Mouse (Mus musculus): Measurements from ENCODE around the gene Fkbp5. TPM values are rescaled to one million over a fixed set of nuclear protein-coding genes. Genes with fewer than 3 reads are reported as not detected.

Gene Fkbp5
- polyA plus RNA-seq, 1 experiment from 2014 or later: 27.3 TPM

DNA sequence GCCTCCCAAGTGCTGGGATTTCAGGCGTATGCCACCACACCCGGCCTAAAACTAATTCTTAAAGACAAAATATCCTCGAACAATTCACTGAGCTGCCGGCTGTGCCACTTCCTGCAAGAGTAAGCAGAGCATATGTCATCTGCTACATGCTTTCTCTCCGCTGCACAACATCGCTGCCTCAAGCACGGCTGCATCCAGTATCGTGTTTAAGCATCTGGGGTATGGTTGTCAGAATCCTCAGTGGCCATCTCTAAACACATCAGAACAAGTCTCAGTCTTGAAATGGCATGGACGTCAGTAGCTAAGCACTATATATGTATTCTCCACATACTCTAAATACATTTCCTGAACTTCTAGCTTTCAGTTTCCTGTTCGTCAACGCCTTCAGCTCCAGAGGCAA lies 49.6 kb downstream of the Fkbp5 start:
- H3K4me2 ChIP-seq (replicated peaks): no peak overlapping the region

DNA sequence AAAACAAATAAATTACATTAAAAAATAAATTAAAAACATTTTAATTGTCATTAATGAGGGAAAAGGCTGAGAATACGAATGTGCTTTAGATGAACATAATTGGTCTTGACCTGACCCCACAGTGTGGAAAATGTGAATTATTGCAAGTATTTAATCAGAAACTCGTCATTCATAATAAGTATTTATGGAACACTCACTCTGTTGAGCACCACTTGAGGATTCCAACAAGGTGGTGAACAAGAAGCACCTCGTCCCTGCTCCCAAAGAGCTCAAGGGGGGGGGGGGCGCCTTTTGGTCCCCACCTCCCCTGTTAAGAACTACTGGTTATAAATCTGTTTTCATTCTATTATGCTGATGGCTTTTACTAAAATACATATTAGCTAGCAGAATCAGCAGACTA lies 51.4 kb downstream of the Fkbp5 start:
- Histone ChIP-seq H3K4me2 (replicated peaks) (no peak overlapping the region), H3K4me1 (peaks cover 11% of the 10 kb centered on the region), H3K4me3 (no peak overlapping the region), H3K27me3 (no peaks in the 10 kb centered on the region), H3K9me3 (no peaks in the 10 kb centered on the region), H3K9ac (no peak overlapping the region), H3K27ac (no peak overlapping the region), H3K36me3 (no peaks in the 10 kb centered on the region)
- ATAC-seq (ENCODE audit: low FRiP score, low read depth): no peak
- 74% methylated on average over 4 of the region's 4 CpGs for WGBS

More for the DNA sequence above, 49.6 kb downstream of the Fkbp5 start:
- no peaks in the 10 kb centered on the region for H3K9me3 ChIP-seq
- WGBS: 74% methylated on average over 11 of the region's 11 CpGs
- no peak overlapping the region for H3K9ac ChIP-seq
- no peaks in the 10 kb centered on the region for H3K36me3 ChIP-seq
- H3K27ac ChIP-seq: no peak overlapping the region
- no peak for ATAC-seq (ENCODE audit: low FRiP score, low read depth)
- peaks cover 12% of the 10 kb centered on the region for H3K4me1 ChIP-seq
- H3K4me3 ChIP-seq: no peak overlapping the region
- H3K27me3 ChIP-seq: no peaks in the 10 kb centered on the region

DNA sequence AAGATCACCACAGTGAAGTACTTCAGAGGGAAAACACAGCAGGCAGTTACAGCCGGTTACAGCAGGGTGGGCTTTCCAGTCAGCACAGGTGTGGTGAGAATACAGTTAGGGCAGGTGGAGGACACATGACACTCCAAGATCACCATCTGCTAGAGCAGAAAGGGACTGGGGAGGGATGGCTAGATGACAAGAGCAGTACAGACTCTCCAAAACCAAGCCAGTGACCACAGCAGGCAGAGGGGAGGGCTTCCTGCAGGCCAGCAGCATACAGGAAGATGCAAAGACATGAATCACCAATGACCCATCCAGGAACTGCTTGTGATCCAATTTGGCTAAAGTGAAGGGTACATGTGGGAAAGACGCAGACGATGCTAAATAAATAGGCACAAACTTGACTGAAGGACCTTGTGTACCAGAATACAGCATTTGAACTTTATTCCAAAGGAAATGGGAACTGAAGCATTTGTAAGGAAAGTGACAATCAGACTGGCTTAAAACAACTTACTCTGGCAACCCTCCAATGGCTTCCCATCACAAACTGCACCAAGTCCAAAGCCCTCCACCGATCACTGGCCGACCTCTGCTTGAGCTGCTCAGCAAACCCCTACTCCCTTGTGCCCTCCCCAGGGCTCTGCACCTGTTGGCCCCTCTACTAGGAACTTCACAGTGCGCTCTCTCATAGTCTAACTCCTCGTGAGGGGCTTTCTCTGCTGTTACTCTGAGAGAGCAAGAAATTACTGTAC lies 53.5 kb downstream of the Fkbp5 start:
- Histone ChIP-seq H3K4me1 (peaks cover 7% of the 10 kb centered on the region; the same call in 1 of the 2 replicates), H3K27ac (no peak overlapping the region), H3K4me3 (no peak overlapping the region), H3K36me3 (no peaks in the 10 kb centered on the region), H3K4me2 (replicated peaks) (no peak overlapping the region), H3K9ac (no peak overlapping the region), H3K9me3 (no peaks in the 10 kb centered on the region), H3K27me3 (no peaks in the 10 kb centered on the region)
- 77% methylated on average over 7 of the region's 7 CpGs for WGBS
- no peak for ATAC-seq (ENCODE audit: low FRiP score, low read depth)

DNA sequence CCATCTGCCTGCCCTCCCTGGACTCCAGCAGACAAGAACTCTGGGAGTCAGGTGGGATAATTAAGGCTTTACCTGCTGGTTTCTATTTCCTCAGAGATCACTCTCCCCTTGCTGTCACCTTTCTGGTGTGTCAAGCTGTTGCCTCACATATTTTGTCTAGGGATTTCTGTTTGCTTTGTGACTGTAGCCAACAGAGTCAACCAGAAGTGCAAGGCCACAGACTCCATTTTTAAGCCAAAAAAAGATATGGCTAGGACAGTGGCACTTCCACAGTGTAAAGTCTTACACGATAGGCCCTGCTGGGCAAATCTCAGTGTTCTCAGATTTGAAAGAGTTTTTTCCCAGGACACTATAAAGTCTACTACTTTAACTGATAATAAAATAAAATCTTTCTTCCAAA lies 56.9 kb downstream of the Fkbp5 start:
- H3K27ac ChIP-seq: no peak overlapping the region
- no peak overlapping the region for H3K4me2 ChIP-seq (replicated peaks)
- H3K4me1 ChIP-seq: peaks cover 7% of the 10 kb centered on the region; the same call in 1 of the 2 replicates
- H3K27me3 ChIP-seq: no peaks in the 10 kb centered on the region
- no peaks in the 10 kb centered on the region for H3K9me3 ChIP-seq
- no peak for ATAC-seq (ENCODE audit: low FRiP score, low read depth)
- H3K9ac ChIP-seq: no peak overlapping the region
- H3K36me3 ChIP-seq: no peaks in the 10 kb centered on the region
- 89% methylated on average over 1 of the region's 1 CpGs for WGBS
- no peak overlapping the region for H3K4me3 ChIP-seq

DNA sequence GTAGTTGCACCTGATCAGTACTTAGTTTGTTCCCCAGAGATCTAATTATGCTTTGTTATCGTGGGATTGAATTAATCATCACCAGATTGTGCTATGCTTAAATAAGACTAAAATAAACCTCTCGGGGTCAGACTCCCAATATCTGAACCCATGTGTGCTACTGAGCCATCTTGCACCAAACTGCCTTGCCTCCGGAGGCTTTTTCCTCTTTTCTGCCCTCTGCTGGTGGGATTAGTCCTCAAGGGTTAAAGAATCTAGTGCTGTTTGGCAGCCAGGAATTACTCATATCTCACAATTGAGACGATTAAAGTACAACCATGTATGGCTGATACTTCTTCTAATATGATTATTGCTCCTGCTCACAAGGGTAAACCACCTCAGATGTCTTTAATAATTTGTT lies 62.2 kb downstream of the Fkbp5 start:
- 43% methylated on average over 4 of the region's 4 CpGs for WGBS
- Histone ChIP-seq H3K4me2 (replicated peaks) (no peak overlapping the region), H3K9ac (no peak overlapping the region), H3K4me1 (peaks cover 33% of the 10 kb centered on the region), H3K27me3 (no peaks in the 10 kb centered on the region), H3K9me3 (no peaks in the 10 kb centered on the region), H3K4me3 (no peak overlapping the region), H3K27ac (no peak overlapping the region), H3K36me3 (no peaks in the 10 kb centered on the region)
- ATAC-seq (ENCODE audit: low FRiP score, low read depth): no peak

DNA sequence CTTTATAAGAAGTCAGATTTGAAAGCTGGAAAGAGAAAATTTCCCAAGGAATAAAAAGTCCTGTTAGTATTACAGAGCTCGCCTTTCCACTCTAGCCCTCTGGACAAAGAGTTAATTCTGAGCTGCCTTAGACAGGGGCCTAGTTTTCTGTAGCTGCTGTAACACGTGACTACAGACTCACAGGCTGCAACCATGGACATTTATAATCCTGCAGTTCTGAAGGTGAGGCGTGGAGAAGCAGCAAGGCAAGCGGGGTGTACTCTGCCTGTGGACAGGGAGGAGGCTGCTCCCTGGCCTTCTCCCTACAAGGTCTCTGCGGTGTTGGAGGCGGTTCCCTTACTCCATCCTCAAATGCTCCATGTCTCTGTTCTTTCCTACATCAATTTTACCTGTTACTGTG lies 64.4 kb downstream of the Fkbp5 start:
- H3K4me1 ChIP-seq: peaks cover 44% of the 10 kb centered on the region
- H3K4me3 ChIP-seq: no peak overlapping the region
- ATAC-seq (ENCODE audit: low FRiP score, low read depth): peak; percentile 28; the same call in 1 of the 2 replicates
- H3K27ac ChIP-seq: peak overlapping the region; percentile 73
- H3K36me3 ChIP-seq: no peaks in the 10 kb centered on the region
- no peaks in the 10 kb centered on the region for H3K9me3 ChIP-seq
- WGBS: 44% methylated on average over 6 of the region's 6 CpGs
- H3K27me3 ChIP-seq: no peaks in the 10 kb centered on the region
- H3K9ac ChIP-seq: no peak overlapping the region
- 0 out of 2 replicates have a peak overlapping the region, but pooled peaks have one; percentile 3 for H3K4me2 ChIP-seq (replicated peaks)

DNA sequence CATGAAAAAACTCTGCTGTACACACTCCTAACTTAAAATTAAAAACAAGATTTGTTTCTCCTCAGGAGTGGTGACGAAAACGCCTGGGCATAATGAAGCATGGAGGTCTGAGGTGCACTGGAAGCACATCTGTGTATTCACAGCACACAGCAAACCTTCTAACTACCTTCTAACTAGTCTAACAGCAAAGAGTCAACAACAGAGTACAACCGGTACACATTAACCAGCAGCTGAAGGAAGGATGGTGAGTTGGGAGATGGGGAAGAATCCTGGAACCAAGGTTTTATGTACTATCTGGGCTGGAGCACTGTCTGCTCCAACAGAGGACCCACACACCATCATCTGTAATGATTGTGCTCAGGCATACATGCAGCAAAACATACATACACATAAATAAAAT lies 65.4 kb downstream of the Fkbp5 start:
- Histone ChIP-seq H3K36me3 (no peaks in the 10 kb centered on the region), H3K27ac (peak overlapping the region; percentile 73), H3K27me3 (no peaks in the 10 kb centered on the region), H3K4me1 (peaks cover 47% of the 10 kb centered on the region), H3K9ac (no peak overlapping the region), H3K4me2 (replicated peaks) (no peak overlapping the region), H3K4me3 (no peak overlapping the region), H3K9me3 (no peaks in the 10 kb centered on the region)
- no peak for ATAC-seq (ENCODE audit: low FRiP score, low read depth)
- 75% methylated on average over 3 of the region's 3 CpGs for WGBS

DNA sequence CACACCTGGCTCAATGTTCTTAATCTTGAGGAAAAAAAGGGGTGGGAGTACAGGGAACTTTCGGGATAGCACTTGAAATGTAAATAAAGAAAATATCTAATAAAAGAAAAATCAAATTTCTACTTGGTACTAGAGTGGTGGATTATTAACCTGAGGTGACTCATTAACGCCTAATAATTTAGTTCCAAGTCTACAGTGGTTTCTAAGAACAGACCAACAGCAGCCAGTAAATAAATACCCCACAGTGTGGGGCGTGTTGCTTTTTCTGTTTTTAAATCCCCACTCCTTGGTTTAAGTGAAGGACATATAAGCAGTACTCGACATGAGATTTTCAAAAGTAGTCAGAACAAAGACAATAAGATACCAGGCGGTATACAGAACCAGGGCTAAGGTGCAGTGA lies 65.8 kb downstream of the Fkbp5 start:
- Histone ChIP-seq H3K9me3 (no peaks in the 10 kb centered on the region), H3K36me3 (no peaks in the 10 kb centered on the region), H3K9ac (no peak overlapping the region), H3K4me1 (peaks cover 47% of the 10 kb centered on the region), H3K27me3 (no peaks in the 10 kb centered on the region), H3K4me3 (no peak overlapping the region), H3K4me2 (replicated peaks) (no peak overlapping the region), H3K27ac (peak overlapping the region; percentile 73)
- no peak for ATAC-seq (ENCODE audit: low FRiP score, low read depth)
- WGBS: 80% methylated on average over 5 of the region's 5 CpGs

DNA sequence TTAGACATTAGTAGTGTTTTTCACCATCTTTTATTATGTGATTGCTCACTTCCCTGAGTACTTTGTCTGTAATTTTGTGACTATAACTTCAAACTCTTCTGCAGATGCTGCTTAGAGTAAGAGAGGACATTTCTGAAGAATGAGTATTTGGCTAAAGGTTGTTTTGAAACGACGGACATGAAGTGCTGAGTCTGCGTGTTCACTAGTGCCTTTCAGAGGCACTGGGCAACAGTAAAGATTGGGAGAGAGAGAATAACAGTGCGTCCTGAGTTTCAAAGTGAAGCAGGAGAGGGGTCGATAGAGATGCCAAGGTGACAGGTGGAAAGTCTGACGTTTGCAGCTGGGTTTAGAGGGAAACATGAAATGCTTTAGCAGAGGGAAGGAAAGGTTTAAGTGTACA lies 69.1 kb downstream of the Fkbp5 start:
- Histone ChIP-seq H3K4me1 (peaks cover 36% of the 10 kb centered on the region), H3K27me3 (no peaks in the 10 kb centered on the region), H3K9me3 (no peaks in the 10 kb centered on the region), H3K27ac (no peak overlapping the region), H3K9ac (no peak overlapping the region), H3K4me2 (replicated peaks) (no peak overlapping the region), H3K36me3 (no peaks in the 10 kb centered on the region), H3K4me3 (no peak overlapping the region)
- 71% methylated on average over 6 of the region's 6 CpGs for WGBS
- no peak for ATAC-seq (ENCODE audit: low FRiP score, low read depth)

DNA sequence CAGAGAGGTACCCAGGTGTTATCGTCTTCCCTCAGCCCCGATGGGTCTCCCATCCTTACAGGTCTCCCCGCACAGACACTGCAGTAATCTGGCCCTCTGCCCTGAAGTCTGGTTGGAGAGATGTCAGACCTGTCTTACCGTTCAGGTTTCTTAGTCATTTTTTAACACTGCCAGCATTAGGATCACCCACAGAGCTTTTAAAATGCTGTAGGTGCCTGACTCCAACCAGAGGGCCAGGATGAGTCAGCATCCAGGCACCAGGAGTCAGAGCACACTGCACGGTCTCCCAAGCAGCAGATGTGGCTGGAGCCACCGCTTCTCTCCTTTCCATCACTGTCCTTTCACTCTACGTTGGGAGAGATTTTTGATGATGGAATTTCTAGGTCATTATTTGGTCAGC lies 69.5 kb downstream of the Fkbp5 start:
- Histone ChIP-seq H3K9ac (no peak overlapping the region), H3K9me3 (no peaks in the 10 kb centered on the region), H3K4me1 (peaks cover 32% of the 10 kb centered on the region), H3K27me3 (no peaks in the 10 kb centered on the region), H3K36me3 (no peaks in the 10 kb centered on the region), H3K27ac (no peak overlapping the region), H3K4me2 (replicated peaks) (no peak overlapping the region), H3K4me3 (no peak overlapping the region)
- WGBS: 74% methylated on average over 7 of the region's 7 CpGs
- ATAC-seq (ENCODE audit: low FRiP score, low read depth): no peak

DNA sequence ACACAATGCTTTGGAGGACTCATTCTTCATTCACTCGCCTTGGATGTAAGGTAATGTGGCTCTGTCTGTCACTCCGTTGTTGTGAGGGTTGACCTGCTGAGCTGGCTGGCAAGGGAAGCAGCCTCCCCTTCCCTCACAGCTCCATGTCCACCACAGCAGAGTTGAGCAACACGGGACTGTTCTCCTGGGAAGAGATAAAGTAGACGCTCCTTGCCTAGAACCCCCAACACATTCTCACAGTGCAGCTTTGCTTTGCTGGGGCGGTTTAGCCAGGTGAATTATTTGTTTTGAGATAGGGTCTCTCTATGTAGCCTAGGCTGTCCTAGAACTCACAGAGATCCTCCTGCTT lies 70.5 kb downstream of the Fkbp5 start:
- Histone ChIP-seq H3K27ac (no peak overlapping the region), H3K9ac (no peak overlapping the region), H3K9me3 (no peaks in the 10 kb centered on the region), H3K4me1 (peaks cover 22% of the 10 kb centered on the region), H3K4me2 (replicated peaks) (no peak overlapping the region), H3K4me3 (no peak overlapping the region), H3K36me3 (no peaks in the 10 kb centered on the region), H3K27me3 (no peaks in the 10 kb centered on the region)
- WGBS: 85% methylated on average over 5 of the region's 5 CpGs
- ATAC-seq (ENCODE audit: low FRiP score, low read depth): no peak

DNA sequence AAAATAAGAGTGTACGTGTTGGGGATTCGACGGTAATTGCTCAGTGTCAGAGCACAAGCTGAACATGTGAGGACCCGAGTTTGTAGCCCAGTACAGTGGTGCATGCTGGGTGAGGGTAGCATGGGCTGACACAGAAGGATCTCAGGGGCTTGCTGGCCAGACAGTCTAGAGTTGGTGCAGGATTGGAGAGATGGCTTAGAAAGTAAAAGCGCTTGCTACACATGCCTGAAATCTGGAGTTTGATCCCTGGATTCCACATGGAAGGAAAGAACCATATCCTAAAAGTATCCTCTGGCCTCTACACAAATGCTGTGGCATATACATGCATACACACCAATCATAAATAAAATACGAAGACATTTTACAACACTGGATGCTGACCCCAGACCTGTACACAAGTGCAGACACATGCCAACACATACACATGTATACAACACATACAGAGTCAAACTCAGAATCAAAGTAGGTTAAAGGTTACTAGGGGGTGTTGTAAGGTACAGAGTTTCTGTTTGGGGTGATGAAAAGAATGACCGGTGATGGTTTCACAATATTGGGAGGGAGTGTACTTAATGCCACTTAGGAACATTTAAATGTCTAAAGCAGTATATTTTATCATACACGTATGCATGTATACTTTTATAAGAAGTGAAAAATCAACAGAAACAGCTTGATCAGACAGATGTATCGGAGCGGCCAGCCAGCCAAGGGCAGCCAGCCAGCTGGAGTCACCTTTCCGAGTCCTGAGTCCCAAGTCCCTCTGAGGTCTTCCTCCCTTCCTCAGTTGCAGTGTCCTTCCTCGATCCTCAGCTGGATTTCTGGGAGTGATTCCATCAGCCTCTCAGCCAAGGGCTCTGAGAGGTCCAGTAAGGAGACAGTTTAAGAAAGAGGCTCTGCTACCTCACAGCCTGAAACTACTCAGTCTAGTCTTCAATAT lies 71.2 kb downstream of the Fkbp5 start:
- Histone ChIP-seq H3K4me3 (no peak overlapping the region), H3K9me3 (no peaks in the 10 kb centered on the region), H3K9ac (no peak overlapping the region), H3K36me3 (no peaks in the 10 kb centered on the region), H3K27me3 (no peaks in the 10 kb centered on the region), H3K4me1 (peaks cover 18% of the 10 kb centered on the region; the same call in 1 of the 2 replicates), H3K27ac (no peak overlapping the region), H3K4me2 (replicated peaks) (no peak overlapping the region)
- no peak for ATAC-seq (ENCODE audit: low FRiP score, low read depth)
- WGBS: 88% methylated on average over 12 of the region's 12 CpGs

All from limb, embryonic 13.5 days (tissue).